Mouse (Mus musculus) thymus, adult 2 months (tissue): ENCODE results near the gene Enc1.

Experiments used
- CTCF ChIP-seq: fragments of 200-500 bp; IDR thresholded peaks from 2 replicates; pipeline ENCODE4 v1.5.1; 2012; ENCODE audit warnings: mild to moderate bottlenecking, control low read depth, low read length, moderate library complexity, borderline replicate concordance; ENCODE audit not compliant: control insufficient read depth, poor library complexity, insufficient read depth; ENCODE audit errors: extremely low read depth
- POLR2A ChIP-seq: fragments of 200-500 bp; IDR thresholded peaks from 2 replicates; pipeline ENCODE4 v1.6.1; 2012; ENCODE audit warnings: mild to moderate bottlenecking, low read length, control low read depth, moderate library complexity; ENCODE audit not compliant: control insufficient read depth, poor library complexity, insufficient read depth; ENCODE audit errors: extremely low read depth

DNA sequence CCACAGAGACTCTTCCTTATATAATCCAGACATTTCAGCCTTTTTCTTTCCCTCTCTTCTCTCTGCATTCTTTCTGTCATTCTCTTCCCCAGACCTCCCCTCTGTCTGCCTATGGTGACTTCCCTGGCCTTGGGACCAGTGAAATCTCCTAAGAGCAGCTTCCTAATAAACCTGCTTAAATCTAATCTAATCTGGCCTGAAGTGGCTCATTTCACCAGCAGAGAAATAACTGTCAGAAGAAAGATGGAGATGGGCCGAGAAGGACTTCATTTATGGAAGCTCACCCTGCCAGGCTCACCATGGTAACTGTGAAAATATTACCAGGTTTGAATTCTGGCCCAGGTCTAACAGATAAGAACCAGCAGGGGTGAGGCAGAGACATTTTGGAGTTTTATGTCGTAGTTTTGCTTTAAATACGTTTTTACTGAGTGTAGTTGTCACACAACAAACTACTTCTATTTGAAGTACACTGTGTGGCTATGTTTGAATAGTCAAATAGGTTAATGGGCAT, 32.4 kb upstream of the Enc1 start:
- TF ChIP-seq POLR2A (no peak), CTCF (no peak)
